Mouse (Mus musculus) forebrain, embryonic 16.5 days (tissue): ENCODE measurements around the gene Myh9. TPM values are rescaled to one million over a fixed set of nuclear protein-coding genes. Genes with fewer than 3 reads are reported as not detected.

ENCODE experiments used
- ATAC-seq: fragments of 200-750 bp; cut with Nextera tagmentation; 2 replicates; pipeline ENCODE4 v1.8.0; 2017; ENCODE audit warnings: mild to moderate bottlenecking, moderate library complexity
- H3K27ac ChIP-seq: fragments of 300-500 bp; sonication (generic); 2 replicates; pipeline ENCODE4 v1.5.1; 2014; ENCODE audit warnings: low read length, control low read depth
- H3K27me3 ChIP-seq: fragments of 300-500 bp; sonication (generic); replicated peaks from 2 replicates; pipeline ENCODE4 v1.6.1; 2014; ENCODE audit warnings: low read length; ENCODE audit not compliant: control insufficient read depth, insufficient read depth
- H3K36me3 ChIP-seq: fragments of 300-500 bp; sonication (generic); 2 replicates; pipeline ENCODE4 v1.6.1; 2014; ENCODE audit not compliant: control insufficient read depth, insufficient read depth
- H3K4me1 ChIP-seq: fragments of 300-500 bp; sonication (generic); replicated peaks from 2 replicates; pipeline ENCODE4 v1.6.1; 2014; ENCODE audit warnings: low read length; ENCODE audit not compliant: control insufficient read depth, insufficient read depth
- H3K4me2 ChIP-seq: fragments of 300-500 bp; sonication (generic); 2 replicates; pipeline ENCODE4 v1.6.1; 2014; ENCODE audit warnings: mild to moderate bottlenecking, low read length, control low read depth
- H3K4me3 ChIP-seq: fragments of 300-500 bp; sonication (generic); replicated peaks from 2 replicates; pipeline ENCODE4 v1.5.1; 2014; ENCODE audit warnings: mild to moderate bottlenecking, low read length, control low read depth
- H3K9ac ChIP-seq: fragments of 300-500 bp; sonication (generic); replicated peaks from 2 replicates; pipeline ENCODE4 v1.6.1; 2014; ENCODE audit warnings: low read depth, low read length, control low read depth
- H3K9me3 ChIP-seq: fragments of 300-500 bp; sonication (generic); 2 replicates; pipeline ENCODE4 v1.6.1; 2016; ENCODE audit warnings: low read length; ENCODE audit not compliant: control insufficient read depth
- WGBS: fragments of 180-500 bp; shearing (Covaris S2); extraction: QIAGEN DNeasy Blood & Tissue Kit; methylation state at CpG from one replicate; pipeline ENCODE4 v1.1.7; 2014; 5-methylcytosine and 5-hydroxymethylcytosine counted together
- polyA plus RNA-seq: library from polyadenylated mRNA; unstranded; fragments of >200 nt; fragmentation: Nextera tagmentation; extraction: Ambion mirVana; gene quantifications from 2 replicates; pipeline ENCODE4 v1.2.1, GENCODE M21; 2015

Gene Myh9
- polyA plus RNA-seq, 1 experiment from 2014 or later: 13.6 TPM

- 17% methylated on average over 6 of the region's 6 CpGs for WGBS
- no peak overlapping the region for H3K4me2 ChIP-seq
Measured at GRCm38 (mm10) chr15:77827794-77828193, 14.2 kb downstream of the Myh9 start.

GRCm38 (mm10) chr15:77827379-77827778 lies 14.6 kb downstream of the Myh9 start:
- H3K9ac ChIP-seq: no peak overlapping the region
- 13% methylated on average over 7 of the region's 7 CpGs for WGBS
- peaks cover 8% of the 10 kb centered on the region; the same call in 1 of the 2 replicates for H3K4me1 ChIP-seq
- no peak overlapping the region for H3K4me3 ChIP-seq
- no peak overlapping the region for H3K27ac ChIP-seq
- no peaks in the 10 kb centered on the region for H3K27me3 ChIP-seq
- H3K4me2 ChIP-seq: no peak overlapping the region
- ATAC-seq: no peak
- H3K9me3 ChIP-seq: no peaks in the 10 kb centered on the region
- no peaks in the 10 kb centered on the region for H3K36me3 ChIP-seq

More at GRCm38 (mm10) chr15:77827794-77828193, 14.2 kb downstream of the Myh9 start:
- Histone ChIP-seq H3K27ac (no peak overlapping the region), H3K36me3 (no peaks in the 10 kb centered on the region), H3K4me1 (peaks cover 8% of the 10 kb centered on the region; the same call in 1 of the 2 replicates), H3K9me3 (no peaks in the 10 kb centered on the region), H3K27me3 (no peaks in the 10 kb centered on the region), H3K9ac (no peak overlapping the region), H3K4me3 (no peak overlapping the region)
- no peak for ATAC-seq

- Histone ChIP-seq H3K27me3 (no peaks in the 10 kb centered on the region), H3K36me3 (no peaks in the 10 kb centered on the region), H3K4me2 (no peak overlapping the region), H3K9me3 (no peaks in the 10 kb centered on the region), H3K9ac (no peak overlapping the region), H3K4me3 (no peak overlapping the region), H3K27ac (no peak overlapping the region), H3K4me1 (peaks cover 19% of the 10 kb centered on the region)
- 94% methylated on average over 1 of the region's 1 CpGs for WGBS
- no peak for ATAC-seq
Measured at GRCm38 (mm10) chr15:77825382-77825781, 16.6 kb downstream of the Myh9 start.

GRCm38 (mm10) chr15:77824321-77824720 lies 17.7 kb downstream of the Myh9 start:
- 96% methylated on average over 1 of the region's 1 CpGs for WGBS
- ATAC-seq: no peak
- no peak overlapping the region for H3K27ac ChIP-seq
- no peaks in the 10 kb centered on the region for H3K27me3 ChIP-seq
- H3K4me2 ChIP-seq: no peak overlapping the region
- H3K36me3 ChIP-seq: no peaks in the 10 kb centered on the region
- H3K9ac ChIP-seq: no peak overlapping the region
- H3K9me3 ChIP-seq: no peaks in the 10 kb centered on the region
- no peak overlapping the region for H3K4me3 ChIP-seq
- H3K4me1 ChIP-seq: peaks cover 19% of the 10 kb centered on the region

GRCm38 (mm10) chr15:77823634-77824033 lies 18.3 kb downstream of the Myh9 start:
- WGBS: 81% methylated on average over 3 of the region's 3 CpGs
- Histone ChIP-seq H3K36me3 (no peaks in the 10 kb centered on the region), H3K27me3 (no peaks in the 10 kb centered on the region), H3K4me1 (peaks cover 19% of the 10 kb centered on the region), H3K4me3 (no peak overlapping the region), H3K27ac (no peak overlapping the region), H3K9me3 (no peaks in the 10 kb centered on the region), H3K4me2 (no peak overlapping the region), H3K9ac (no peak overlapping the region)
- ATAC-seq: no peak

GRCm38 (mm10) chr15:77823196-77823595 lies 18.8 kb downstream of the Myh9 start:
- Histone ChIP-seq H3K4me3 (no peak overlapping the region), H3K9me3 (no peaks in the 10 kb centered on the region), H3K36me3 (no peaks in the 10 kb centered on the region), H3K27ac (no peak overlapping the region), H3K4me2 (no peak overlapping the region), H3K9ac (no peak overlapping the region), H3K4me1 (peaks cover 19% of the 10 kb centered on the region), H3K27me3 (no peaks in the 10 kb centered on the region)
- no peak for ATAC-seq
- 79% methylated on average over 6 of the region's 6 CpGs for WGBS

- peaks cover 18% of the 10 kb centered on the region for H3K4me1 ChIP-seq
- no peak for ATAC-seq
- no peaks in the 10 kb centered on the region for H3K9me3 ChIP-seq
- H3K4me3 ChIP-seq: no peak overlapping the region
- 67% methylated on average over 2 of the region's 2 CpGs for WGBS
- no peaks in the 10 kb centered on the region for H3K27me3 ChIP-seq
- H3K27ac ChIP-seq: no peak overlapping the region
- no peak overlapping the region for H3K9ac ChIP-seq
- H3K4me2 ChIP-seq: no peak overlapping the region
- H3K36me3 ChIP-seq: no peaks in the 10 kb centered on the region
Measured at GRCm38 (mm10) chr15:77822671-77823070, 19.3 kb downstream of the Myh9 start.

- H3K36me3 ChIP-seq: no peaks in the 10 kb centered on the region
- no peak overlapping the region for H3K27ac ChIP-seq
- WGBS: 42% methylated on average over 5 of the region's 5 CpGs
- H3K9me3 ChIP-seq: no peaks in the 10 kb centered on the region
- no peak overlapping the region for H3K9ac ChIP-seq
- ATAC-seq: no peak
- H3K4me1 ChIP-seq: peaks cover 19% of the 10 kb centered on the region
- no peak overlapping the region for H3K4me2 ChIP-seq
- no peaks in the 10 kb centered on the region for H3K27me3 ChIP-seq
- no peak overlapping the region for H3K4me3 ChIP-seq
Measured at GRCm38 (mm10) chr15:77822057-77822466, 19.9 kb downstream of the Myh9 start.

GRCm38 (mm10) chr15:77821424-77821823 lies 20.6 kb downstream of the Myh9 start:
- H3K9me3 ChIP-seq: no peaks in the 10 kb centered on the region
- H3K4me3 ChIP-seq: no peak overlapping the region
- H3K27me3 ChIP-seq: no peaks in the 10 kb centered on the region
- no peak overlapping the region for H3K4me2 ChIP-seq
- WGBS: 65% methylated on average over 7 of the region's 7 CpGs
- H3K27ac ChIP-seq: no peak overlapping the region
- no peak overlapping the region for H3K9ac ChIP-seq
- H3K36me3 ChIP-seq: no peaks in the 10 kb centered on the region
- peaks cover 22% of the 10 kb centered on the region for H3K4me1 ChIP-seq
- ATAC-seq: no peak

- 64% methylated on average over 3 of the region's 3 CpGs for WGBS
- H3K4me3 ChIP-seq: no peak overlapping the region
- no peaks in the 10 kb centered on the region for H3K9me3 ChIP-seq
- H3K36me3 ChIP-seq: no peaks in the 10 kb centered on the region
- peaks cover 30% of the 10 kb centered on the region for H3K4me1 ChIP-seq
- no peaks in the 10 kb centered on the region for H3K27me3 ChIP-seq
- H3K27ac ChIP-seq: no peak overlapping the region
- no peak overlapping the region for H3K4me2 ChIP-seq
- H3K9ac ChIP-seq: no peak overlapping the region
- no peak for ATAC-seq
Measured at GRCm38 (mm10) chr15:77820480-77821163, 21.4 kb downstream of the Myh9 start.
